Mouse (Mus musculus): ENCODE results near the gene Sgk1. TPM values are rescaled to one million over a fixed set of nuclear protein-coding genes. Genes with fewer than 3 reads are reported as not detected.

Gene Sgk1
- polyA plus RNA-seq (2014; fragmentation: Illumina TruSeq; extraction: RNeasy Lipid Tissue Mini Kit (QIAGEN cat#74804); ENCODE audit: low read depth, low replicate concordance): 157 TPM

GRCm38 (mm10) chr10:21882184-21883081 lies at the start of gene Sgk1:
TSS of gene Sgk1 (plus strand) at chr10:21882184.

Other genes starting within 250 kb of the Sgk1 start
- not detected for gene 4930444G20Rik, start 185.9 kb downstream of the Sgk1 start, polyA plus RNA-seq (2014; fragmentation: Illumina TruSeq; extraction: RNeasy Lipid Tissue Mini Kit (QIAGEN cat#74804); ENCODE audit: low read depth, low replicate concordance)

All from kidney, adult 10 weeks (tissue).